Mouse (Mus musculus) olfactory bulb, adult 2 months (tissue): ENCODE measurements around the gene Sidt2.

Source experiments
- CTCF ChIP-seq: fragments of 200-500 bp; IDR thresholded peaks from 2 replicates; pipeline ENCODE4 v1.5.1; 2012; ENCODE audit warnings: low read depth, mild to moderate bottlenecking, low read length, moderate library complexity; ENCODE audit not compliant: insufficient read depth
- POLR2A ChIP-seq: fragments of 200-500 bp; IDR thresholded peaks from 2 replicates; pipeline ENCODE4 v1.6.1; 2012; ENCODE audit warnings: mild to moderate bottlenecking, low read depth, low read length, moderate library complexity; ENCODE audit not compliant: insufficient read depth

- TF ChIP-seq CTCF (no peak), POLR2A (no peak)
These were observed 16.0 kb downstream of the Sidt2 start for GRCm38 (mm10) chr9:45938952-45939637.
